Mouse (Mus musculus) CD4-positive naive resting alpha-beta T cell, adult 57 days (primary cell): ENCODE results near the gene Tmem121b. TPM values are rescaled to one million over a fixed set of nuclear protein-coding genes. Genes with fewer than 3 reads are reported as not detected.

Experiments
- total RNA-seq: library from RNA; stranded (reverse); gene quantifications from one replicate; pipeline ENCODE4 v1.2.4, GENCODE M21; 2023

The Tmem121b gene
- total RNA-seq: 0.65 TPM

DNA sequence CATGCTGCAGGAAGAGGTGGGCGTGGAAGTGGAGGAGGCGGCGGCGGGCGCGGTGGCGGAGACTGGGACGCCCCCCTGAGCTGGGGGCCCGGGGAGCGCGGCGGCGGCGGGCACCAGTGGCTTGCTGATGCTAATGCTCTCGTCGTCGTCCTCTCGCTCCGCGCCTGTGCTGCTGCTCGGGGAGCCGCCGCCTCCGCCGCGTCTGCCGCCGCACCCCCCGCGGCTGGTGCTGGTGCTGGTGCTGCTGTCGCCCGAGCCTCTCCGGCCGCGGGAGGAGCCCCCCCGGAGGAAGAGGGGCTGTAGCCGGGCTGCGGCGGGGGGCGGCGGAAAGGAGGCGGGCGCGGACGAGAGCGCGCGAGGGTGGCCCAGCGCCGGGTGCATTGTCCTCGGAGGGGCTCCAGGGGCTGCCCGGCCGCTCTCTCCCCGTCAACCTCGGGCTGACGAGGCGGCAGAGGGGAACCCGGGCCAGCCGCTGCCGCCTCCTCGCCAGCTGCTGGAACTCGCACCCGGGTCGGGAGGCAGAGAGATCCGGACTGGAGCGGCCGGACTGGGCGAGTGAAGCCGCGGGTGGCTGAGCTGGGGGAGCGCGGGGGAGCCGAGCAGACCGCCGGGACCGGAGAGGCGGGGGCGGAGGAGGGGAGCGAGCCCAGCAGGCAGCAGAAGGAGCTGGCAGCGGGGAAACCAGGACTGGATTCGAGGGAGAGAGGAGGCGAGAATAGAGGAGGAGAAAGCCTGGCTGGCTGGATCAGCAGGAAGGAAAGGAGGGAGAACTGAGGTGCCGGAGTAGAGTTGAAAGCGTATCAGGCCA, at the start of gene Tmem121b:
Gene Tmem121b, minus strand, starts transcription at position 434 of the 808 bp plus-strand sequence.

DNA sequence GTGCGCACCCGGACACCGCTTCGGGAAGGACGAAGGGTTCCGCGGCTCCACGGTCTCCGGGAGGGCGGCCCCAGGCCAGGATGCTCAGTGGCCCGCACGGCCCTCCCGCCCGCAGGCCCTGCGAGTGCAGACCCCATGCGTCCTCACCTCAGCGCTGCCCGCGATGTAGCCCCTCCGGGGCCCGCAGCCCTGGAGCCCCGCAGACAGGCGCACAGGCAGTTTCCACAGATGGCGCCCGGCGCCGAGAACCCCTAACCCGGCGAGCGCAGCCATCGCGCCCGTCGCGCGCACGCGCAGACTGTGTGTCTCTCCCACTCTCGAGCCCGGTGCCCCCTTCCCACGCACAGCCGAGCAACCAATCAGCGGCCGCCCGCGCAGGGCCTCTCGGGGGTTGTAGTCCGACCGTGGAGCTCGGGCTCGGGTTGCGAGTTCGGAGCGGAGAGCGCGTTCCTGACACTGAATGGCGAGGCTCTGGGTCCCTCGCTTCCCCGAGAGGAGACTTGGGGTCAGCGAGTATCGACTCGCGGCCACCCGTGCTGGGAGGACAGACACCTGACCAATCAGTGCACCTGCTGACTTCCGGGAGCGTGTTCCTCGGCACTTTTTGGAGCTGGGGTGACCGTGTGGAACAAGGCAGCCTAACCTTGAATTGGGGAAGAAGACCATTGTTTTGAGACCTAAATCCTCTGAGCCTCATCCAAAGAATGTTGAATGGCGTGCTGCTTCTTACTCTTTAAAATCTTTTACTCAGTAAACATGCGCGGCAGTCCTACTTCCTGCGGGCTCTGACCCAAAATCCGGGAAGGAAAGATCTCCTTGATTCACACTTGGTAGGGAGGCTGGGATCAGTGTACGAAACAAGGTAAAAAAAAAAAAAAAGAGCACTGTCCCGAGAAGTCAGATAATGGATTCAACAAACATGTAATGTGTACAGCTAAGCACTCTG, 37.7 kb upstream of the Tmem121b start, which contains the start of gene Hdhd5:
Gene Hdhd5, minus strand, starts transcription at position 300 of the 946 bp plus-strand sequence.

DNA sequence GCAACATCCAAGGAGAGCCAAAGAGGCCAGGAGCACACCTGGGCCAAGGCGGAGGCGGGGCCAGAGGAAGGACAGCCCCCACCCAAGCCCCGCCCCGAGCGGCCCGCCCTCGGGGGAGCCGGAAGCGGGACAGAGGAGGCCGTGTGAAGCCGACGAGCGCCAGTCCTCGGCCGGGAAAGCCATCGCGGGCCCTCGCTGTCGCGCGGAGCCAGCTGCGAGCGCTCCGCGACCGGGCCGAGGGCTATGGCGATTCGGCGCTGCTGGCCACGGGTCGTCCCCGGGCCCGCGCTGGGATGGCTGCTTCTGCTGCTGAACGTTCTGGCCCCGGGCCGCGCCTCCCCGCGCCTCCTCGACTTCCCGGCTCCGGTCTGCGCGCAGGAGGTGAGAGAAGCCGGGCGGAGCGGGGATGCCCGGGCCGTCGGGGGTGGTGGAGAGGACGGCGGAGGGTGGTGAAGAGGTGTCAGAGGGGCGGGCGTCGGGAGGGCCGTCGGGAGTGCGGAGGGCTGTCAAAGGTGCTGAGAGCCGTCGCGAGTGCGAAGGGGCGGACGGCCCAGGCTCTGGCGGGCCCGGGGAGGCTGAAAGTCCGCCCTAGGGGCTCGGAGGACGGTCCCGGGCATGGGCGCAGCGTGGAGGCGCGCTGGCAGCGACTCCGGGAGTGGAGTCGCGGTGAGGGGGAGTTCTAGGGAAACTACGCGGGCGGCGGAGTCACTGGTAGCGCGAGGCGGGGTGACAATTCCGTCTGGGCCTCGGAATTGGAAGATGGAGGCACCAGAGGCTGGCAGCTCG, 30.3 kb downstream of the Tmem121b start, which contains the start of gene Il17ra:
Gene Il17ra, plus strand, starts transcription at position 162 of the 786 bp plus-strand sequence.

Other genes with a start within 250 kb of the Tmem121b start
- not detected for gene D330020A13Rik, start 199.4 kb downstream of the Tmem121b start, total RNA-seq
- gene B4galnt3, start 199.2 kb downstream of the Tmem121b start, total RNA-seq: not detected
- 147 TPM for gene Kdm5a, start 129.7 kb downstream of the Tmem121b start, total RNA-seq
- 12.9 TPM for gene Ccdc77, start 129.4 kb downstream of the Tmem121b start, total RNA-seq
- 208 TPM for gene Il17ra, start 30.6 kb downstream of the Tmem121b start, total RNA-seq
- 111 TPM for gene Hdhd5, start 37.5 kb upstream of the Tmem121b start, total RNA-seq
- gene Cecr2, start 172.6 kb upstream of the Tmem121b start, total RNA-seq: 1.1 TPM